ENCODE assay signal across 18 mouse cellular contexts in genomic region chr2:138374556-138374955, GRCm38 (mm10).
DNase-seq lines count a peak whose midpoint lies in the region; ATAC-seq lines count a peak whose summit lies in the region.
"Had no signal": no experiment of that assay in that cellular context is flagged by ENCODE, and none has a peak within 500 bp of the region (broad histone marks: within the 10 kb centered on the region; RNA-seq: fewer than 3 reads in every experiment).

No protein-coding gene starts in this region.

- no peaks in the 10 kb centered on the region for H3K27me3 ChIP-seq in forebrain, embryonic 16.5 days (replicated peaks; ENCODE audit: control insufficient read depth, insufficient read depth, low read length)
- H3K27me3 ChIP-seq: forebrain, embryonic 13.5 days; heart, embryonic 13.5 days; hindbrain, embryonic 15.5 days; kidney, embryonic 15.5 days had no signal

- H3K9me3 ChIP-seq in forebrain, embryonic 16.5 days (ENCODE audit: control insufficient read depth, low read length): no peaks in the 10 kb centered on the region
- H3K9me3 ChIP-seq: embryonic facial prominence, embryonic 10.5 days; forebrain, embryonic 13.5 days; heart, embryonic 13.5 days; hindbrain, embryonic 15.5 days; kidney, embryonic 15.5 days had no signal

- no peak for ATAC-seq in forebrain, embryonic 16.5 days
- ATAC-seq: forebrain, embryonic 13.5 days; intestine, embryonic 16.5 days had no signal

- DNase-seq in brain, adult 2 months (ENCODE audit: low read depth, low spot score): peak; percentile 87
- DNase-seq in cerebellum, adult 11 months: peak; percentile 50
- peak; percentile 48 for DNase-seq in cerebellum, adult 8-10 months
- peak; percentile 64 to 69 for DNase-seq in cerebellum, postnatal 14 days
- DNase-seq in thymus, adult 18-20 months: no peak
- no peak for DNase-seq in urinary bladder, adult 18-20 months (ENCODE audit: low spot score in 2 of 2)
- DNase-seq: adrenal gland, postnatal 10 days; gastrocnemius, postnatal 10 days; heart, adult 11 months; heart, postnatal 36 days; kidney, adult 2 months had no signal

- H3K9ac ChIP-seq in forebrain, embryonic 16.5 days (replicated peaks; ENCODE audit: low read depth, low read length): no peak overlapping the region
- H3K9ac ChIP-seq: forebrain, embryonic 13.5 days; heart, embryonic 13.5 days; hindbrain, embryonic 15.5 days; kidney, embryonic 15.5 days had no signal

- 94% methylated on average over 5 of the region's 5 CpGs for WGBS in forebrain, embryonic 16.5 days

- H3K36me3 ChIP-seq in forebrain, embryonic 16.5 days (ENCODE audit: control insufficient read depth, insufficient read depth): no peaks in the 10 kb centered on the region
- H3K36me3 ChIP-seq: embryonic facial prominence, embryonic 10.5 days; heart, embryonic 13.5 days; hindbrain, embryonic 15.5 days; kidney, embryonic 15.5 days had no signal

- no peaks in the 10 kb centered on the region for H3K4me1 ChIP-seq in forebrain, embryonic 16.5 days (replicated peaks; ENCODE audit: control insufficient read depth, insufficient read depth, low read length)
- H3K4me1 ChIP-seq: embryonic facial prominence, embryonic 10.5 days; forebrain, embryonic 13.5 days; heart, embryonic 13.5 days; hindbrain, embryonic 15.5 days; kidney, embryonic 15.5 days had no signal

- no peak overlapping the region for H3K27ac ChIP-seq in forebrain, embryonic 16.5 days (ENCODE audit: low read length)
- H3K27ac ChIP-seq: embryonic facial prominence, embryonic 10.5 days; forebrain, embryonic 13.5 days; heart, embryonic 13.5 days; hindbrain, embryonic 15.5 days; kidney, embryonic 15.5 days had no signal

- no peak overlapping the region for H3K4me2 ChIP-seq in forebrain, embryonic 16.5 days (ENCODE audit: low read length)
- H3K4me2 ChIP-seq: forebrain, embryonic 13.5 days; heart, embryonic 13.5 days; hindbrain, embryonic 15.5 days; kidney, embryonic 15.5 days had no signal

- H3K4me3 ChIP-seq in forebrain, embryonic 16.5 days (replicated peaks; ENCODE audit: low read length): no peak overlapping the region
- H3K4me3 ChIP-seq: embryonic facial prominence, embryonic 10.5 days; forebrain, embryonic 13.5 days; heart, embryonic 13.5 days; hindbrain, embryonic 15.5 days; kidney, embryonic 15.5 days had no signal

Comparison
In these comparisons a context has a peak if more than half of its experiments do, and no peak if none do; other contexts are left out.
1. DNase-seq: peak in brain, adult 2 months (single experiment), cerebellum, adult 11 months (single experiment), cerebellum, adult 8-10 months (single experiment) and cerebellum, postnatal 14 days (2 of 2); none in thymus, adult 18-20 months (0 of 2) and urinary bladder, adult 18-20 months (0 of 2).